Mouse (Mus musculus) liver, embryonic 14.5 days (tissue): ENCODE measurements at regions not wholly inside any gene's neighbourhood (a gene's known extent, or its start where the extent isn't known, plus 50 kb on each side); places are given as distances from the start of the nearest gene placed in this dataset.

Experiments used
- CTCF ChIP-seq: IDR thresholded peaks from 2 replicates; pipeline ENCODE4 v1.5.1; 2016; ENCODE audit warnings: antibody characterized with exemption, low read depth, control low read depth
- EP300 ChIP-seq: IDR thresholded peaks from 2 replicates; pipeline ENCODE4 v1.6.1; 2016; ENCODE audit warnings: antibody characterized with exemption, low read depth

GRCm38 (mm10) chr14:72342181-72342580, 149.5 kb downstream of the Gm9195 start:
- TF ChIP-seq CTCF: no peak
- no peak for TF ChIP-seq EP300
